Mouse (Mus musculus) thymus, adult 2 months (tissue): ENCODE measurements around the gene Egflam. TPM values are rescaled to one million over a fixed set of nuclear protein-coding genes. Genes with fewer than 3 reads are reported as not detected.
A peak's percentile ranks its signal among the peaks of the same experiment; 100 is the strongest.

Experiments
- DNase-seq: peaks from one replicate; pipeline ENCODE4 v3.0.0; 2021
- H3K27ac ChIP-seq: fragments of 200-500 bp; 2 replicates; pipeline ENCODE4 v1.5.1; 2012; ENCODE audit warnings: low read length, control low read depth; ENCODE audit not compliant: control insufficient read depth, insufficient read depth
- H3K27me3 ChIP-seq: fragments of 200-500 bp; 2 replicates; pipeline ENCODE4 v1.6.1; 2012; ENCODE audit warnings: mild to moderate bottlenecking, low read length, moderate library complexity, mixed read lengths; ENCODE audit not compliant: control insufficient read depth, insufficient read depth
- H3K36me3 ChIP-seq: fragments of 200-500 bp; 2 replicates; pipeline ENCODE4 v1.6.1; 2012; ENCODE audit warnings: mild to moderate bottlenecking, low read length, moderate library complexity; ENCODE audit not compliant: control insufficient read depth, insufficient read depth
- H3K4me1 ChIP-seq: fragments of 200-500 bp; replicated peaks from 2 replicates; pipeline ENCODE4 v1.6.1; 2012; ENCODE audit warnings: low read length; ENCODE audit not compliant: control insufficient read depth, insufficient read depth
- H3K4me3 ChIP-seq: fragments of 200-500 bp; 2 replicates; pipeline ENCODE4 v1.5.1; 2012; ENCODE audit warnings: mild to moderate bottlenecking, low read length, control low read depth, moderate library complexity; ENCODE audit not compliant: control insufficient read depth, insufficient read depth
- CTCF ChIP-seq: fragments of 200-500 bp; IDR thresholded peaks from 2 replicates; pipeline ENCODE4 v1.5.1; 2012; ENCODE audit warnings: mild to moderate bottlenecking, control low read depth, low read length, moderate library complexity, borderline replicate concordance; ENCODE audit not compliant: control insufficient read depth, poor library complexity, insufficient read depth; ENCODE audit errors: extremely low read depth
- POLR2A ChIP-seq: fragments of 200-500 bp; IDR thresholded peaks from 2 replicates; pipeline ENCODE4 v1.6.1; 2012; ENCODE audit warnings: mild to moderate bottlenecking, low read length, control low read depth, moderate library complexity; ENCODE audit not compliant: control insufficient read depth, poor library complexity, insufficient read depth; ENCODE audit errors: extremely low read depth
- whole genome bisulfite sequencing: fragments of 180-500 bp; shearing (Covaris S2); methylation state at CpG from one replicate; pipeline ENCODE4 v1.1.7; 2018; 5-methylcytosine and 5-hydroxymethylcytosine counted together
- polyA plus RNA-seq: library from polyadenylated mRNA; depleted of rRNA; stranded (reverse); fragments of >200 nt; gene quantifications from 2 replicates; pipeline ENCODE4 v1.2.3, GENCODE M21; 2012; rRNA removed

Egflam gene
- 1.9 and 2.5 TPM in 2 replicates for polyA plus RNA-seq

GRCm38 (mm10) chr15:7397818-7398608 is at the start of gene Egflam:
Egflam (minus strand) TSS chr15:7398395.
- no peaks in the 10 kb centered on the region for H3K36me3 ChIP-seq
- H3K27me3 ChIP-seq = peaks cover 5% of the 10 kb centered on the region
- H3K4me3 ChIP-seq = peak within 1 kb of the TSS; percentile 25
- no peak within 1 kb of the TSS for H3K27ac ChIP-seq
- no peaks in the 10 kb centered on the region for H3K4me1 ChIP-seq
- DNase-seq = no peak
- 4% methylated on average over 62 of the region's 62 CpGs for WGBS
- TF ChIP-seq POLR2A = no peak
- TF ChIP-seq CTCF = no peak

GRCm38 (mm10) chr15:7443396-7444315 is 45.5 kb upstream of the Egflam start:
- no peak overlapping the region for H3K4me3 ChIP-seq
- H3K27ac ChIP-seq = no peak overlapping the region
- no peak for DNase-seq
- WGBS = 67% methylated on average over 17 of the region's 17 CpGs
- no peaks in the 10 kb centered on the region for H3K36me3 ChIP-seq
- TF ChIP-seq POLR2A (no peak), CTCF (no peak)
- H3K27me3 ChIP-seq = no peaks in the 10 kb centered on the region
- no peaks in the 10 kb centered on the region for H3K4me1 ChIP-seq

GRCm38 (mm10) chr15:7442148-7443100 is 44.2 kb upstream of the Egflam start:
- no peak for DNase-seq
- Histone ChIP-seq H3K27me3 (no peaks in the 10 kb centered on the region), H3K27ac (no peak overlapping the region), H3K4me3 (no peak overlapping the region), H3K36me3 (no peaks in the 10 kb centered on the region), H3K4me1 (no peaks in the 10 kb centered on the region)
- no peak for TF ChIP-seq CTCF
- TF ChIP-seq POLR2A = no peak
- 69% methylated on average over 16 of the region's 16 CpGs for WGBS

GRCm38 (mm10) chr15:7424282-7424681 is 26.1 kb upstream of the Egflam start:
- Histone ChIP-seq H3K27ac (no peak overlapping the region), H3K36me3 (no peaks in the 10 kb centered on the region), H3K4me3 (no peak overlapping the region), H3K27me3 (no peaks in the 10 kb centered on the region), H3K4me1 (no peaks in the 10 kb centered on the region)
- 75% methylated on average over 2 of the region's 2 CpGs for WGBS
- TF ChIP-seq POLR2A (no peak), CTCF (no peak)
- no peak for DNase-seq

- no peak overlapping the region for H3K4me3 ChIP-seq
- H3K36me3 ChIP-seq = no peaks in the 10 kb centered on the region
- H3K27me3 ChIP-seq = no peaks in the 10 kb centered on the region
- H3K4me1 ChIP-seq = no peaks in the 10 kb centered on the region
- 89% methylated on average over 8 of the region's 8 CpGs for WGBS
- DNase-seq = no peak
- TF ChIP-seq POLR2A (no peak), CTCF (no peak)
- H3K27ac ChIP-seq = no peak overlapping the region
Observed at GRCm38 (mm10) chr15:7404521-7404920, 6.3 kb upstream of the Egflam start.
